Mouse (Mus musculus): ENCODE data around the gene Thsd4. TPM values are rescaled to one million over a fixed set of nuclear protein-coding genes. Genes with fewer than 3 reads are reported as not detected.
A peak's percentile ranks its signal among the peaks of the same experiment; 100 is the strongest.

Gene Thsd4
- polyA plus RNA-seq, 1 experiment, result 5.9 TPM

DNA sequence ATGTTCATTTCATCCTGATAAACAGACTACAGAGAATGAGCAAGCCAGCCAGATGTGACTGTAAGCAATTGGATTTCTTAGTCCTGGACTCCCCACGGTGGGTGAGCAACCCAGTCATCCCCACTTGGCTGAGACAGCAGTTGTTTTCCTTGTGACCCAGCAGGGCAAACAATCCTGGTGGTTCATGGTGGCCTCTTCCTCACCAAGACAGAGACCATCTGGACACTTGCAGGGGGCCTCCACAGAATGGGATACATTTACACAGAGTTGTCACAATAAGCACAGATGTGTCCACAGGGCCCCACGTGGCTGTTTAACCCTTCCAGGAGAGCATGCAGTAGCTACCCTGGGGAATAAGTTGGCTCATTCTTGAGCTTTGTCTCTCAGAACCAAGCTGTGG is 123.8 kb downstream of the Thsd4 start:
- H3K4me3 ChIP-seq (ENCODE audit: insufficient read depth, low read depth, low read length), result no peak overlapping the region
- H3K36me3 ChIP-seq (ENCODE audit: control insufficient read depth, insufficient read depth, low read length), result no peaks in the 10 kb centered on the region
- no peak for DNase-seq
- H3K27me3 ChIP-seq (replicated peaks; ENCODE audit: control insufficient read depth, insufficient read depth, low read length), result no peaks in the 10 kb centered on the region
- WGBS, result 41% methylated on average over 2 of the region's 2 CpGs
- no peak overlapping the region for H3K27ac ChIP-seq (ENCODE audit: insufficient read depth, low read depth, low read length)
- H3K4me1 ChIP-seq (ENCODE audit: control insufficient read depth, insufficient read depth, low read length), result no peaks in the 10 kb centered on the region
- TF ChIP-seq CTCF (conservative IDR thresholded peaks at IDR 0.05; ENCODE audit: insufficient read depth, insufficient read length, low read depth, low read length) (no peak), POLR2A (IDR thresholded peaks at IDR 0.05; ENCODE audit: low read depth, low read length) (no peak)

DNA sequence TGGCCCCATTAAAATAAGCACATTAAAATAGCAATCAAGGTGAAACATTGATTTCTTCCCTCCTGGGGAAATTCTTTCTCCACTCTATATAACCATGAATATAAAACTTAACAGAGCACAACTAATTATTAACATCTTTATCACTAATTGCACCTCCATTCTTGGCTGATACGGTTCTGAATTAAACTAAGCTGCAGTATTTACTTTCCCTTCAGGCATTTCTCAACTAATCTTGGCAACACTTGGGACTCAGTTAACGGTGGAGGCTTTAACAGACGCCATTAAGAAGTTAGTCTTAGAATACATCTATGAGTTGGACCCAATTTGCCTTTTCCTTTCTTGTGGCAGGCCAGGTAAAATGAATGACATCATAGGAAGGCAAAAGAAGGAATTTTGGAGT is 125.8 kb downstream of the Thsd4 start:
- Histone ChIP-seq H3K4me3 (ENCODE audit: insufficient read depth, low read depth, low read length) (no peak overlapping the region), H3K36me3 (ENCODE audit: control insufficient read depth, insufficient read depth, low read length) (no peaks in the 10 kb centered on the region), H3K4me1 (ENCODE audit: control insufficient read depth, insufficient read depth, low read length) (no peaks in the 10 kb centered on the region), H3K27ac (ENCODE audit: insufficient read depth, low read depth, low read length) (no peak overlapping the region), H3K27me3 (replicated peaks; ENCODE audit: control insufficient read depth, insufficient read depth, low read length) (no peaks in the 10 kb centered on the region)
- DNase-seq, result peak; percentile 58
- no peak for TF ChIP-seq CTCF (conservative IDR thresholded peaks at IDR 0.05; ENCODE audit: insufficient read depth, insufficient read length, low read depth, low read length)
- TF ChIP-seq POLR2A (IDR thresholded peaks at IDR 0.05; ENCODE audit: low read depth, low read length), result no peak
- 45% methylated on average over 3 of the region's 3 CpGs for WGBS

DNA sequence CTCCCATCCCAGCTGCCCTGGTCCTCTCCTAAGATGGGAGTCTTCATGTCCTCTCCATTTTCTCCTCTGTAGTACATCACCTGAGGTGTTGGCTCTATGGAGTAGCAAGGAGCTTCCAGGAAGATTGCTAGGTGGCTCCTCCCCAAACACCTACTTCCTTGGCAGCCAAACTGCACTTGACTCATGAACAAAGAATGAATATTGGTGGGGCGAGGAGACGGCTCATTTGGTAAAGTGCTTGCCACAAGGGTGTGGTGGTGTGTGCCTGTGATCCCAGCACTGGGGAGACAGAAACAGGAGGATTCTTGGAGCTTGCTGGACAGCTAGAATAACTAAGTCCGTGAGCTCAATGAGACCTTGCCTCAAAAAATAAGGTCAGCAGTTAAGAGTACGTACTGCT is 128.9 kb downstream of the Thsd4 start:
- Histone ChIP-seq H3K27me3 (replicated peaks; ENCODE audit: control insufficient read depth, insufficient read depth, low read length) (no peaks in the 10 kb centered on the region), H3K27ac (ENCODE audit: insufficient read depth, low read depth, low read length) (no peak overlapping the region), H3K4me3 (ENCODE audit: insufficient read depth, low read depth, low read length) (no peak overlapping the region), H3K4me1 (ENCODE audit: control insufficient read depth, insufficient read depth, low read length) (no peaks in the 10 kb centered on the region), H3K36me3 (ENCODE audit: control insufficient read depth, insufficient read depth, low read length) (no peaks in the 10 kb centered on the region)
- TF ChIP-seq POLR2A (IDR thresholded peaks at IDR 0.05; ENCODE audit: low read depth, low read length) (no peak), CTCF (conservative IDR thresholded peaks at IDR 0.05; ENCODE audit: insufficient read depth, insufficient read length, low read depth, low read length) (no peak)
- DNase-seq, result no peak
- 90% methylated on average over 4 of the region's 4 CpGs for WGBS

DNA sequence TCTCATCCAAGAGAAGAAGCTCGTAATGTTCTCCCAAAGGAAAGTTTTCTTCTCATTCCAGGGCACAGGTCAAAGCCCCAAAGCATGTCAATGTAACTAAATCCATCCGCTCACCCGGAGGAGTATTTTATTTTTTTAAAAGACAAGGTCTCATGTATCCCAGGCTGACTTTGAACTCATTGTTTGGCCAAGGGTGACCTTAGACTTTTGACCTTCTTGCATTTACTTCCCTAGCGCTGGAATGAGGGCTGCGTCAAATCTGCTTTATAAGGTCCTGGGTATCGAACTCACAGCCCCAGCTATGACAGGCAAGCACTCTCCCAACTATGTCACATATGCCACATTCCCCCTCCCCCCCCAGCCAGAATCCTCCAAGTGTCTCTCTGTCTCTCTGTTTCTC is 137.1 kb downstream of the Thsd4 start:
- 69% methylated on average over 6 of the region's 6 CpGs for WGBS
- no peak for TF ChIP-seq POLR2A (IDR thresholded peaks at IDR 0.05; ENCODE audit: low read depth, low read length)
- TF ChIP-seq CTCF (conservative IDR thresholded peaks at IDR 0.05; ENCODE audit: insufficient read depth, insufficient read length, low read depth, low read length), result no peak
- DNase-seq, result peak; percentile 10

DNA sequence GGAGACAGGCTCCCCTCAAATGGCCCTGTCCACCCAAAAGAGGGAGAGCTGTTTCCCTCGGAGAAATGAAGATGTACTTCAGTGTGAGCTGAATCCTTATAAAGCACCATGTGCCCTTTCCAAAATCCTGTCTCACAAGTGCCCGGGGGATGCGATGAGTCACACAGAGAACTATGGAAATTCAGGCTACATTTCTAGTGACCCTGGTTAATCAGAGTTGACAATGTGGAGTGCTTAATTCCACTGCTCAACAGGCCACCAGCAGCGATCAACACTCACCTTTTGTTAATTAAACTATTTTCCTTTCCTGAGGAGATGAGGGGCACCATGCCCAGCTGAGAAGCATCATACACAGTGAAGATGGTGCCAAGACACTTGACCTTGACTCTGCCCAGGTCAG is 138.9 kb downstream of the Thsd4 start:
- H3K27me3 ChIP-seq (replicated peaks; ENCODE audit: control insufficient read depth, insufficient read depth, low read length), result no peaks in the 10 kb centered on the region
- no peak for TF ChIP-seq POLR2A (IDR thresholded peaks at IDR 0.05; ENCODE audit: low read depth, low read length)
- no peak for TF ChIP-seq CTCF (conservative IDR thresholded peaks at IDR 0.05; ENCODE audit: insufficient read depth, insufficient read length, low read depth, low read length)
- WGBS, result 86% methylated on average over 4 of the region's 4 CpGs
- H3K36me3 ChIP-seq (ENCODE audit: control insufficient read depth, insufficient read depth, low read length), result no peaks in the 10 kb centered on the region
- no peak overlapping the region for H3K27ac ChIP-seq (ENCODE audit: insufficient read depth, low read depth, low read length)
- DNase-seq, result no peak
- H3K4me3 ChIP-seq (ENCODE audit: insufficient read depth, low read depth, low read length), result no peak overlapping the region
- no peaks in the 10 kb centered on the region for H3K4me1 ChIP-seq (ENCODE audit: control insufficient read depth, insufficient read depth, low read length)

More for the DNA sequence above, 137.1 kb downstream of the Thsd4 start:
- Histone ChIP-seq H3K36me3 (ENCODE audit: control insufficient read depth, insufficient read depth, low read length) (no peaks in the 10 kb centered on the region), H3K4me3 (ENCODE audit: insufficient read depth, low read depth, low read length) (no peak overlapping the region), H3K27me3 (replicated peaks; ENCODE audit: control insufficient read depth, insufficient read depth, low read length) (no peaks in the 10 kb centered on the region), H3K27ac (ENCODE audit: insufficient read depth, low read depth, low read length) (no peak overlapping the region), H3K4me1 (ENCODE audit: control insufficient read depth, insufficient read depth, low read length) (no peaks in the 10 kb centered on the region)

DNA sequence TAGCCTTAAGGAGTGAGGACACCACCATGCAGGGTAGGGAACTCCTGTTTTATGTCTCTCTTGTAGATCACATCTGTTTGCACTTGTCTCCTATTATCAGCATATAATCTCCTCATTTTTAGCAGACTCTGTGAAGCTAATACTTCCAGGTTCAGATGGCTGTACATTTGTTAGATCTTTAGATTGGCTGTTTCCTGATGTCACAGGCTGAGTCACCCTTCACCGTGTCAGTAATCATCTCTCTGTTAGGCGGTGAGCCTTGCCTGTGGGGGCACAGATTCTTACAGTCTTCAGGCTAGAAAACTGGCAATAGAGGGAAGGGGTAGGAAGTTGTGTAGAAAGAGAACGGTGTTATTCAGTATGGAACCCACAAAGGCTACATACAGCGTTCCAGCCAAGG is 139.3 kb downstream of the Thsd4 start:
- Histone ChIP-seq H3K4me3 (ENCODE audit: insufficient read depth, low read depth, low read length) (no peak overlapping the region), H3K4me1 (ENCODE audit: control insufficient read depth, insufficient read depth, low read length) (no peaks in the 10 kb centered on the region), H3K27ac (ENCODE audit: insufficient read depth, low read depth, low read length) (no peak overlapping the region), H3K27me3 (replicated peaks; ENCODE audit: control insufficient read depth, insufficient read depth, low read length) (no peaks in the 10 kb centered on the region), H3K36me3 (ENCODE audit: control insufficient read depth, insufficient read depth, low read length) (no peaks in the 10 kb centered on the region)
- WGBS, result 83% methylated on average over 4 of the region's 4 CpGs
- no peak for DNase-seq
- no peak for TF ChIP-seq CTCF (conservative IDR thresholded peaks at IDR 0.05; ENCODE audit: insufficient read depth, insufficient read length, low read depth, low read length)
- TF ChIP-seq POLR2A (IDR thresholded peaks at IDR 0.05; ENCODE audit: low read depth, low read length), result no peak

DNA sequence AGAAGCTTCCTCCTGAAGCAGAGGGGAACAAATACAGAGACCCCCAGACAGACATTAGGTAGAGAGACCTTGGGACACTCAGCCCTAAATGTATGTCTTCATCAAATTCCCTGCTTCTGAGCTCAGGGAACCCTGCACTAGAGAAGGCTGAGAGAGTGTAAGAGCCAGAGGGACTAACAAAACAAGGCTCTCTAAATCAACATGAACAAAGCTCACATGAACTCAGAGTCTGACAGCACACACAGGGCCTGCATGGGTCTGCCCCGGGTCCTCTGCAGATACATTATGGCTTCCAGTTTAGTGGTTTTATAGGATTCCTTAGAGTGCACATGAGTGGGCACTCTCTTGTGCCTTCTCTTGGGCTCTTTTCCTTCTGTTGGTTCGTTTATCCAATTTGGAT is 140.8 kb downstream of the Thsd4 start:
- Histone ChIP-seq H3K36me3 (ENCODE audit: control insufficient read depth, insufficient read depth, low read length) (no peaks in the 10 kb centered on the region), H3K4me3 (ENCODE audit: insufficient read depth, low read depth, low read length) (no peak overlapping the region), H3K4me1 (ENCODE audit: control insufficient read depth, insufficient read depth, low read length) (no peaks in the 10 kb centered on the region), H3K27me3 (replicated peaks; ENCODE audit: control insufficient read depth, insufficient read depth, low read length) (no peaks in the 10 kb centered on the region), H3K27ac (ENCODE audit: insufficient read depth, low read depth, low read length) (no peak overlapping the region)
- TF ChIP-seq CTCF (conservative IDR thresholded peaks at IDR 0.05; ENCODE audit: insufficient read depth, insufficient read length, low read depth, low read length) (no peak), POLR2A (IDR thresholded peaks at IDR 0.05; ENCODE audit: low read depth, low read length) (no peak)
- DNase-seq, result no peak
- 73% methylated on average over 2 of the region's 2 CpGs for WGBS

DNA sequence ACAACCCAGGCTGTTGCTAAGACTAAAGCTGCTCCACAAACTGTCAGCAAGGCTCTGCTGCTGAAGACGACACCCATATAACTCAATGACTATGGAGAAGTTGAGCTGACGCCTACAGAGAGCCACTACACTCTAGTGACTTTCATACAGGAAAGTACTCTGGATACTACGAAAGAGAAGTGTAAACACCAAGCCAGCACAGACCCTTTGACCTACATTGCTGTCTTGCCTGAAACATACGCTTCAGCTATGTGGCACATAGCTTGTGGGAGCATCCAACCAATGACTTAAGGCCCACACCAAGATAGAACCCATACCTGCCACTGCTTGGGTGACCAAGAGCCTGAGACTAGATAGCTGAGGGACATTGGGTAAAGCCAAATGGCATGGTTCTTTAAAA is 141.3 kb downstream of the Thsd4 start:
- Histone ChIP-seq H3K27me3 (replicated peaks; ENCODE audit: control insufficient read depth, insufficient read depth, low read length) (no peaks in the 10 kb centered on the region), H3K36me3 (ENCODE audit: control insufficient read depth, insufficient read depth, low read length) (no peaks in the 10 kb centered on the region), H3K4me1 (ENCODE audit: control insufficient read depth, insufficient read depth, low read length) (no peaks in the 10 kb centered on the region), H3K27ac (ENCODE audit: insufficient read depth, low read depth, low read length) (no peak overlapping the region), H3K4me3 (ENCODE audit: insufficient read depth, low read depth, low read length) (no peak overlapping the region)
- 93% methylated on average over 4 of the region's 4 CpGs for WGBS
- TF ChIP-seq POLR2A (IDR thresholded peaks at IDR 0.05; ENCODE audit: low read depth, low read length), result no peak
- no peak for TF ChIP-seq CTCF (conservative IDR thresholded peaks at IDR 0.05; ENCODE audit: insufficient read depth, insufficient read length, low read depth, low read length)
- DNase-seq, result no peak
